Mouse (Mus musculus) hindbrain, embryonic 15.5 days (tissue): ENCODE data around the gene Slc27a5. TPM values are rescaled to one million over a fixed set of nuclear protein-coding genes. Genes with fewer than 3 reads are reported as not detected.

Experiments used
- ATAC-seq: fragments of 200-750 bp; cut with Nextera tagmentation; 2 replicates; pipeline ENCODE4 v1.8.0; 2017; ENCODE audit warnings: low read depth, moderate number of reproducible peaks, moderate TSS enrichment; ENCODE audit not compliant: low FRiP score
- H3K27ac ChIP-seq: fragments of 300-500 bp; sonication (generic); replicated peaks from 2 replicates; pipeline ENCODE4 v1.5.1; 2015; ENCODE audit warnings: mild to moderate bottlenecking, inconsistent platforms
- H3K27me3 ChIP-seq: fragments of 300-500 bp; sonication (generic); 2 replicates; pipeline ENCODE4 v1.6.1; 2015; ENCODE audit warnings: control low read depth, inconsistent platforms
- H3K36me3 ChIP-seq: fragments of 300-500 bp; sonication (generic); 2 replicates; pipeline ENCODE4 v1.6.1; 2015; ENCODE audit warnings: control low read depth, inconsistent platforms
- H3K4me1 ChIP-seq: fragments of 300-500 bp; sonication (generic); replicated peaks from 2 replicates; pipeline ENCODE4 v1.6.1; 2015; ENCODE audit warnings: control low read depth, inconsistent platforms
- H3K4me2 ChIP-seq: fragments of 300-500 bp; sonication (generic); 2 replicates; pipeline ENCODE4 v1.6.1; 2015; ENCODE audit warnings: moderate library complexity, mild to moderate bottlenecking, inconsistent platforms
- H3K4me3 ChIP-seq: fragments of 300-500 bp; sonication (generic); 2 replicates; pipeline ENCODE4 v1.5.1; 2015; ENCODE audit warnings: mild to moderate bottlenecking, inconsistent platforms
- H3K9ac ChIP-seq: fragments of 300-500 bp; sonication (generic); 2 replicates; pipeline ENCODE4 v1.6.1; 2015; ENCODE audit warnings: inconsistent platforms
- H3K9me3 ChIP-seq: fragments of 300-500 bp; sonication (generic); 2 replicates; pipeline ENCODE4 v1.6.1; 2016; ENCODE audit warnings: control low read depth, inconsistent platforms
- WGBS: fragments of 180-500 bp; shearing (Covaris S2); methylation state at CpG from one replicate; pipeline ENCODE4 v1.1.7; 2015; 5-methylcytosine and 5-hydroxymethylcytosine counted together
- polyA plus RNA-seq: library from polyadenylated mRNA; unstranded; fragments of >200 nt; fragmentation: Nextera tagmentation; extraction: Ambion mirVana; gene quantifications from 2 replicates; pipeline ENCODE4 v1.2.1, GENCODE M21; 2015

Gene Slc27a5
- polyA plus RNA-seq, 1 experiment from 2014 or later = 0.39 TPM

- no peaks in the 10 kb centered on the region; the same call in 1 of the 2 replicates for H3K36me3 ChIP-seq
- peak; percentile 98 for ATAC-seq
- H3K4me2 ChIP-seq = peak within 1 kb of the TSS; percentile 89
- peak within 1 kb of the TSS; percentile 71 for H3K9ac ChIP-seq
- peak within 1 kb of the TSS; percentile 99 for H3K27ac ChIP-seq
- H3K27me3 ChIP-seq = no peaks in the 10 kb centered on the region
- H3K4me1 ChIP-seq = peaks cover 17% of the 10 kb centered on the region
- under 1% methylated on average over 48 of the region's 49 CpGs for WGBS
- peak within 1 kb of the TSS; percentile 64 for H3K4me3 ChIP-seq
- no peaks in the 10 kb centered on the region for H3K9me3 ChIP-seq
Measured at GRCm38 (mm10) chr7:12977682-12978389, 20.2 kb downstream of the Slc27a5 start, which contains the start of gene Zfp446. Gene Zfp446, plus strand, starts transcription at chr7:12977848.

GRCm38 (mm10) chr7:12970906-12971305 is 27.1 kb downstream of the Slc27a5 start:
- peaks cover 17% of the 10 kb centered on the region for H3K4me1 ChIP-seq
- no peak overlapping the region for H3K4me3 ChIP-seq
- no peaks in the 10 kb centered on the region for H3K9me3 ChIP-seq
- H3K27ac ChIP-seq = no peak overlapping the region
- 95% methylated on average over 25 of the region's 25 CpGs for WGBS
- no peak overlapping the region for H3K9ac ChIP-seq
- no peak overlapping the region for H3K4me2 ChIP-seq
- no peaks in the 10 kb centered on the region for H3K27me3 ChIP-seq
- no peak for ATAC-seq
- peaks cover 40% of the 10 kb centered on the region for H3K36me3 ChIP-seq

GRCm38 (mm10) chr7:12966104-12966845 is 31.7 kb downstream of the Slc27a5 start:
- no peaks in the 10 kb centered on the region for H3K27me3 ChIP-seq
- peak overlapping the region; percentile 79 for H3K4me3 ChIP-seq
- H3K9ac ChIP-seq = peak overlapping the region; percentile 88
- ATAC-seq = no peak
- H3K9me3 ChIP-seq = no peaks in the 10 kb centered on the region
- peak overlapping the region; percentile 88 for H3K4me2 ChIP-seq
- WGBS = 0% methylated on average over 28 of the region's 29 CpGs
- H3K4me1 ChIP-seq = peaks cover 27% of the 10 kb centered on the region
- peaks cover 26% of the 10 kb centered on the region for H3K36me3 ChIP-seq
- peak overlapping the region; percentile 94 for H3K27ac ChIP-seq

GRCm38 (mm10) chr7:12965678-12966091 is 32.3 kb downstream of the Slc27a5 start, which contains the start of gene Zfp324:
Gene Zfp324, plus strand, starts transcription at chr7:12965838.
- 0% methylated on average over 23 of the region's 23 CpGs for WGBS
- peaks cover 29% of the 10 kb centered on the region for H3K4me1 ChIP-seq

GRCm38 (mm10) chr7:12961511-12962141 is 36.4 kb downstream of the Slc27a5 start:
- H3K4me2 ChIP-seq = peak overlapping the region; percentile 67
- no peaks in the 10 kb centered on the region for H3K36me3 ChIP-seq
- H3K27me3 ChIP-seq = no peaks in the 10 kb centered on the region
- peaks cover 15% of the 10 kb centered on the region for H3K4me1 ChIP-seq
- ATAC-seq = peak; percentile 76
- peak overlapping the region; percentile 51 for H3K9ac ChIP-seq
- H3K27ac ChIP-seq = peak overlapping the region; percentile 86
- 2% methylated on average over 29 of the region's 29 CpGs for WGBS
- H3K4me3 ChIP-seq = peak overlapping the region; percentile 47
- H3K9me3 ChIP-seq = no peaks in the 10 kb centered on the region

More at GRCm38 (mm10) chr7:12965678-12966091, 32.3 kb downstream of the Slc27a5 start, which contains the start of gene Zfp324:
- Histone ChIP-seq H3K27me3 (no peaks in the 10 kb centered on the region), H3K27ac (peak within 1 kb of the TSS; percentile 94), H3K9me3 (no peaks in the 10 kb centered on the region), H3K4me2 (peak within 1 kb of the TSS; percentile 88), H3K4me3 (peak within 1 kb of the TSS; percentile 79), H3K36me3 (peaks cover 20% of the 10 kb centered on the region), H3K9ac (peak within 1 kb of the TSS; percentile 88)
- peak; percentile 93 for ATAC-seq

- H3K4me1 ChIP-seq = peaks cover 6% of the 10 kb centered on the region
- no peak overlapping the region for H3K9ac ChIP-seq
- no peaks in the 10 kb centered on the region for H3K36me3 ChIP-seq
- H3K27ac ChIP-seq = no peak overlapping the region
- no peaks in the 10 kb centered on the region for H3K9me3 ChIP-seq
- no peak for ATAC-seq
- no peaks in the 10 kb centered on the region for H3K27me3 ChIP-seq
- H3K4me3 ChIP-seq = no peak overlapping the region
- 14% methylated on average over 4 of the region's 4 CpGs for WGBS
- no peak overlapping the region for H3K4me2 ChIP-seq
Measured at GRCm38 (mm10) chr7:12959718-12960117, 38.3 kb downstream of the Slc27a5 start.

GRCm38 (mm10) chr7:12958948-12959347 is 39.0 kb downstream of the Slc27a5 start:
- H3K9ac ChIP-seq = no peak overlapping the region
- H3K4me1 ChIP-seq = peaks cover 3% of the 10 kb centered on the region; the same call in 1 of the 2 replicates
- H3K36me3 ChIP-seq = no peaks in the 10 kb centered on the region
- H3K9me3 ChIP-seq = no peaks in the 10 kb centered on the region
- H3K4me2 ChIP-seq = no peak overlapping the region
- no peak for ATAC-seq
- no peak overlapping the region for H3K4me3 ChIP-seq
- H3K27me3 ChIP-seq = no peaks in the 10 kb centered on the region
- H3K27ac ChIP-seq = no peak overlapping the region
- WGBS = 83% methylated on average over 4 of the region's 4 CpGs

GRCm38 (mm10) chr7:12957511-12957910 is 40.5 kb downstream of the Slc27a5 start:
- 73% methylated on average over 5 of the region's 5 CpGs for WGBS
- ATAC-seq = no peak
- H3K36me3 ChIP-seq = no peaks in the 10 kb centered on the region

GRCm38 (mm10) chr7:12954896-12955295 is 43.1 kb downstream of the Slc27a5 start:
- Histone ChIP-seq H3K4me2 (no peak overlapping the region), H3K4me3 (no peak overlapping the region), H3K27ac (no peak overlapping the region), H3K9ac (no peak overlapping the region), H3K4me1 (peaks cover 4% of the 10 kb centered on the region), H3K9me3 (no peaks in the 10 kb centered on the region), H3K36me3 (no peaks in the 10 kb centered on the region), H3K27me3 (no peaks in the 10 kb centered on the region)
- no peak for ATAC-seq
- 54% methylated on average over 3 of the region's 3 CpGs for whole genome bisulfite sequencing

More at GRCm38 (mm10) chr7:12957511-12957910, 40.5 kb downstream of the Slc27a5 start:
- H3K4me3 ChIP-seq = no peak overlapping the region
- H3K27ac ChIP-seq = no peak overlapping the region
- H3K9ac ChIP-seq = no peak overlapping the region
- H3K27me3 ChIP-seq = no peaks in the 10 kb centered on the region
- H3K4me1 ChIP-seq = peaks cover 3% of the 10 kb centered on the region; the same call in 1 of the 2 replicates
- H3K9me3 ChIP-seq = no peaks in the 10 kb centered on the region
- H3K4me2 ChIP-seq = no peak overlapping the region

GRCm38 (mm10) chr7:12949872-12950229 is 48.1 kb downstream of the Slc27a5 start:
- WGBS = 9% methylated on average over 16 of the region's 16 CpGs
- Histone ChIP-seq H3K9me3 (no peaks in the 10 kb centered on the region), H3K27ac (peak overlapping the region; percentile 85), H3K4me1 (peaks cover 8% of the 10 kb centered on the region), H3K36me3 (no peaks in the 10 kb centered on the region), H3K9ac (peak overlapping the region; percentile 48), H3K4me2 (peak overlapping the region; percentile 79), H3K4me3 (peak overlapping the region; percentile 47), H3K27me3 (no peaks in the 10 kb centered on the region)
- no peak; the same call in 1 of the 2 replicates for ATAC-seq

- H3K4me1 ChIP-seq = peaks cover 8% of the 10 kb centered on the region
- no peaks in the 10 kb centered on the region for H3K9me3 ChIP-seq
- 8% methylated on average over 35 of the region's 35 CpGs for WGBS
- peak overlapping the region; percentile 79 for H3K4me2 ChIP-seq
- H3K4me3 ChIP-seq = peak overlapping the region; percentile 47
- no peaks in the 10 kb centered on the region for H3K36me3 ChIP-seq
- peak; percentile 98 for ATAC-seq
- peak overlapping the region; percentile 85 for H3K27ac ChIP-seq
- peak overlapping the region; percentile 48 for H3K9ac ChIP-seq
- no peaks in the 10 kb centered on the region for H3K27me3 ChIP-seq
Measured at GRCm38 (mm10) chr7:12949032-12949871, 48.7 kb downstream of the Slc27a5 start.
